Mouse (Mus musculus): Measurements from ENCODE around the gene Shld1. TPM values are rescaled to one million over a fixed set of nuclear protein-coding genes. Genes with fewer than 3 reads are reported as not detected.

The Shld1 gene
- polyA plus RNA-seq, 1 experiment from 2014 or later, result 11.2 TPM

DNA sequence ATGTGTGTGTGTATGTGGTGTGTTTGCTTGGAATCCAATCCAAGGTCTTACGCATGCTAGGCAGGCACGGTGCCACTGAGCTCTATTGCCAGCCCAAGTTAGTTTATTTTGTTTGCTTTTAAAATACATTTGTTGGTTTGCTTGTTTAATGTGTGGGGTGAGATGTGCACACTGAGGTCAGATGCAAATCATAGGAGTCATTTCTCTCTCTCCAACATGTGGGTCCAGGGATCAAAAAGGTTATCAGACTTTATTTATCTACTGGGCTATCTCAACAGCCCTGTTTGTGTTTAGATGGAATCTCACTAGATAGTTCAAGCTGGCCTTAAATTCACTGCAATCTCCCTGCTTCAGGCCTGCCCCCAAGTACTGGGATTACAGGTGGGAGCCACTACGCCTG is 19.6 kb downstream of the Shld1 start:
- WGBS, result 70% methylated on average over 3 of the region's 3 CpGs
- TF ChIP-seq CTCF (IDR thresholded peaks at IDR 0.05; ENCODE audit: low read depth), result no peak
- no peak for ATAC-seq
- Histone ChIP-seq H3K27ac (ENCODE audit: low read depth, low read length) (no peak overlapping the region), H3K4me2 (replicated peaks; ENCODE audit: low read depth) (no peak overlapping the region), H3K9me3 (ENCODE audit: control insufficient read depth) (no peaks in the 10 kb centered on the region), H3K4me1 (replicated peaks; ENCODE audit: control insufficient read depth, insufficient read depth, low read length) (no peaks in the 10 kb centered on the region), H3K27me3 (replicated peaks; ENCODE audit: control insufficient read depth, insufficient read depth, low read length) (no peaks in the 10 kb centered on the region), H3K9ac (ENCODE audit: low read depth, low read length) (no peak overlapping the region), H3K36me3 (ENCODE audit: control insufficient read depth, insufficient read depth) (0 out of 2 replicates have a peak, but pooled peaks cover 5% of the 10 kb centered on the region), H3K4me3 (ENCODE audit: low read depth, low read length) (no peak overlapping the region)

DNA sequence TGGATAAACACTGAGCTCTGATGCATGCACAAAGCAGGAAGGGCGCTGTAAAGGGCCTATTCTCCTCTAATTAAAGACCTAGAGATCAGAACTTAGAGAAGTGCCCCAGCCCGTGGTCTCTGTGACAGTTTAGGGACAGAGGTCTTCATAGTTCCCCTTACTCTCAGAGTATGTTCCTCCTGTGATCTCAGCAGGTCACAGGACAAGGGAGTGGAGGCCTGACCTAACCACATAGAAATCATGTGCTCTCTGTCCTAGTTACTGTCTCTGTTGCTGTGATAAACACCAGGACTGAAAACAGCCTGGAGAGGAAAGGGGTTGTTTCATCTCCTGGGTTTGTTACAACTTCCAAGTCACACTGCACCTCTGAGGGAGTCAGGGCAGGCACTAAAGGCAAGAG is 23.8 kb downstream of the Shld1 start:
- H3K4me1 ChIP-seq (replicated peaks; ENCODE audit: control insufficient read depth, insufficient read depth, low read length), result no peaks in the 10 kb centered on the region
- no peak for ATAC-seq
- H3K4me3 ChIP-seq (ENCODE audit: low read depth, low read length), result no peak overlapping the region
- no peak overlapping the region for H3K27ac ChIP-seq (ENCODE audit: low read depth, low read length)
- TF ChIP-seq CTCF (IDR thresholded peaks at IDR 0.05; ENCODE audit: low read depth), result no peak
- no peak overlapping the region for H3K9ac ChIP-seq (ENCODE audit: low read depth, low read length)
- no peaks in the 10 kb centered on the region for H3K36me3 ChIP-seq (ENCODE audit: control insufficient read depth, insufficient read depth)
- no peaks in the 10 kb centered on the region for H3K9me3 ChIP-seq (ENCODE audit: control insufficient read depth)
- no peaks in the 10 kb centered on the region for H3K27me3 ChIP-seq (replicated peaks; ENCODE audit: control insufficient read depth, insufficient read depth, low read length)
- no peak overlapping the region for H3K4me2 ChIP-seq (replicated peaks; ENCODE audit: low read depth)
- WGBS, result 76% methylated on average over 2 of the region's 2 CpGs

DNA sequence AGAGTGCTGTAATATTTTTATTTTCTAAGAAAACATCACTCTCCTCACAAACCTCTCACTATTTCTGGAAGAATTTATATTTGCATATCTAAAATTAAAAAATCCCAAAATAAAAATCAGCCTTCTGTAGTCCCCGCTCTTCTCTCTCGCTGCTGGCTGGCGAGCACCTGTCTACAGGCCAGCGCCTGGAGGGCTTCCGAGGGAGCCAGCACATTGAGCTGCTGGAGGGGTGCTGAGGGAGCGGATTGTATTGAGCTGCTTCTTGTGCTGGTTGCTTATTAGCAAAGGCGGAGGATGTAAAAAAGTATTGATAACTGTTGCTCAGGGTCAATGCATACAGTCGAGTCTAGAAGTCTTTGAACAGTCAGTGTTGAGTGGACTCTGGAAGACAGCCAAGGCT is 25.3 kb downstream of the Shld1 start:
- Histone ChIP-seq H3K9ac (ENCODE audit: low read depth, low read length) (no peak overlapping the region), H3K4me2 (replicated peaks; ENCODE audit: low read depth) (no peak overlapping the region), H3K27me3 (replicated peaks; ENCODE audit: control insufficient read depth, insufficient read depth, low read length) (no peaks in the 10 kb centered on the region), H3K9me3 (ENCODE audit: control insufficient read depth) (no peaks in the 10 kb centered on the region), H3K36me3 (ENCODE audit: control insufficient read depth, insufficient read depth) (no peaks in the 10 kb centered on the region), H3K27ac (ENCODE audit: low read depth, low read length) (no peak overlapping the region), H3K4me1 (replicated peaks; ENCODE audit: control insufficient read depth, insufficient read depth, low read length) (no peaks in the 10 kb centered on the region), H3K4me3 (ENCODE audit: low read depth, low read length) (no peak overlapping the region)
- TF ChIP-seq CTCF (IDR thresholded peaks at IDR 0.05; ENCODE audit: low read depth), result no peak
- 85% methylated on average over 8 of the region's 8 CpGs for WGBS
- ATAC-seq, result no peak

DNA sequence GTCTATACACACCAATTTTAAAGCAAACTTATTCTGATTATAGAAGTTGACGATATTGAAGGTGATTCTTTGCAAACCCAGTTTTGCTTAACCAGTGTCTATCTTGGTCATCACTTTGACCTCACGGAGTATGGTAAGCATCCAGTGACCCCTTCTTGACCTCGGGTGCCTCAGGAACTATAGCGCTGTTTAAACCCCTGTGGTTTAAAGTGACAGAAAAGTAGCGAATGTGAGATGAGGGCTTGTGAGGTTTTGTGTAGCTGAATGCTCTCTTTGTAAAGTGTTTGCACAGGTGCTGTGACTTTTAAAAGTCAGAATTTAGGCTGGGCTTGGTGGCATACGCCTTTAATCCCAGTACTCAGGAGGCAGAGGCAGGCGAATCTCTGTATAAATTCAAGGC is 27.8 kb downstream of the Shld1 start:
- no peak overlapping the region for H3K4me3 ChIP-seq (ENCODE audit: low read depth, low read length)

DNA sequence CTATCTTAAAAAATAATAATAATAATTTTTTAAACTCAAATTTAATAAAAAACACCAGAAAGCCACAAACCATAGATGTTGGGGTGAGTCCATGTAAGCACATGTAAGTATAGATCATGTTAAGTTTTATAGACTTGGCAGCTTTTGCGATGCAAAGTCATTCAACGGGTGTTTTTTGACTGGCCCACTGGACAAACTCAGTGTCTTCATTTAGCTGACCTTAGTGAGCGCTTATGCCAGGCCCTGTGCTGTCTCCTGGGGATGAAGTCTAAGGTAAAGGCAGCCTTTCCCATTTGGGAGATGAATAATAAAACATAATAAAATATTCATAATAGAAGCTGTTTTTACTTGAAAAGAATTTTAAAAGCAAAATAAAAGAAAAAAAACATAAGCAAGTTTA is 28.2 kb downstream of the Shld1 start:
- H3K9me3 ChIP-seq (ENCODE audit: control insufficient read depth), result no peaks in the 10 kb centered on the region
- 90% methylated on average over 3 of the region's 3 CpGs for WGBS

More for the DNA sequence above, 27.8 kb downstream of the Shld1 start:
- no peak for TF ChIP-seq CTCF (IDR thresholded peaks at IDR 0.05; ENCODE audit: low read depth)
- H3K4me2 ChIP-seq (replicated peaks; ENCODE audit: low read depth), result no peak overlapping the region
- ATAC-seq, result no peak
- no peaks in the 10 kb centered on the region for H3K9me3 ChIP-seq (ENCODE audit: control insufficient read depth)
- no peak overlapping the region for H3K27ac ChIP-seq (ENCODE audit: low read depth, low read length)
- no peaks in the 10 kb centered on the region for H3K4me1 ChIP-seq (replicated peaks; ENCODE audit: control insufficient read depth, insufficient read depth, low read length)
- no peak overlapping the region for H3K9ac ChIP-seq (ENCODE audit: low read depth, low read length)
- no peaks in the 10 kb centered on the region for H3K27me3 ChIP-seq (replicated peaks; ENCODE audit: control insufficient read depth, insufficient read depth, low read length)
- H3K36me3 ChIP-seq (ENCODE audit: control insufficient read depth, insufficient read depth), result no peaks in the 10 kb centered on the region
- 87% methylated on average over 7 of the region's 7 CpGs for WGBS

DNA sequence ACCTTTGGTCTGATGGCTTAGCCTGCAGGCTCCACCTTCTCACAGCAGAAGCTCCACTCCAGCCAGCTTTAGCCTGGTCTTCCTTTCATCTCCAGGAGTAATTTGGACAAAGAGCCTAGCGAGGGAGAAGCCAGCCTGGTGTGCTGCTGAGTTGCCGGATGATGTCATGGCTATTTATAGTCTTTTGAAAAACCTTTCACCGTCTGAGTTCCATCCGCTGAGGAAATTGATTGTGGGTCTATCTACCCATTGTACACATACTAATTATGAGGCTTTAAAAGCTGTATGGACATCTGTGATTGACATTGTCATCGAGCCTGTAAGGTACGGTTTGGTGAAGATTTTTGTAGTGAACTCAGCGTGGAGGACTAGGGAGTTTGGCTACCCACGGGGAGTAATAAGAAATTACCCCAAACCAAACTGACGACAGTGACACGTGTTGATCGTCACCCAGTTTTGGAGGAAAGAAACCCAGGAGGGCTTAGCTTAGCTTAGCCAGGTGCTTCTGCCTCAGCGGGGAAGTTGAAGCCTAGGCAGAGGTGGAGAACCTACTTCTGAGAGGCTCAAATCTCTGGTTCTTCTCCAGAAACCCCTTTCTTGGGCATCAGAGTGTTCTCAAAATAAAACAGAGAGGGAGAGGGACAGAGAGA is 28.8 kb downstream of the Shld1 start:
- ATAC-seq, result no peak
- no peaks in the 10 kb centered on the region for H3K36me3 ChIP-seq (ENCODE audit: control insufficient read depth, insufficient read depth)
- H3K4me2 ChIP-seq (replicated peaks; ENCODE audit: low read depth), result no peak overlapping the region
- WGBS, result 56% methylated on average over 12 of the region's 12 CpGs
- H3K4me1 ChIP-seq (replicated peaks; ENCODE audit: control insufficient read depth, insufficient read depth, low read length), result no peaks in the 10 kb centered on the region
- no peak overlapping the region for H3K4me3 ChIP-seq (ENCODE audit: low read depth, low read length)
- H3K9ac ChIP-seq (ENCODE audit: low read depth, low read length), result no peak overlapping the region
- H3K27ac ChIP-seq (ENCODE audit: low read depth, low read length), result no peak overlapping the region
- no peak for TF ChIP-seq CTCF (IDR thresholded peaks at IDR 0.05; ENCODE audit: low read depth)
- no peaks in the 10 kb centered on the region for H3K9me3 ChIP-seq (ENCODE audit: control insufficient read depth)
- no peaks in the 10 kb centered on the region for H3K27me3 ChIP-seq (replicated peaks; ENCODE audit: control insufficient read depth, insufficient read depth, low read length)

More for the DNA sequence above, 28.2 kb downstream of the Shld1 start:
- Histone ChIP-seq H3K36me3 (ENCODE audit: control insufficient read depth, insufficient read depth) (no peaks in the 10 kb centered on the region), H3K4me3 (ENCODE audit: low read depth, low read length) (no peak overlapping the region), H3K9ac (ENCODE audit: low read depth, low read length) (no peak overlapping the region), H3K4me2 (replicated peaks; ENCODE audit: low read depth) (no peak overlapping the region), H3K4me1 (replicated peaks; ENCODE audit: control insufficient read depth, insufficient read depth, low read length) (no peaks in the 10 kb centered on the region), H3K27me3 (replicated peaks; ENCODE audit: control insufficient read depth, insufficient read depth, low read length) (no peaks in the 10 kb centered on the region), H3K27ac (ENCODE audit: low read depth, low read length) (no peak overlapping the region)
- no peak for ATAC-seq
- no peak for TF ChIP-seq CTCF (IDR thresholded peaks at IDR 0.05; ENCODE audit: low read depth)

DNA sequence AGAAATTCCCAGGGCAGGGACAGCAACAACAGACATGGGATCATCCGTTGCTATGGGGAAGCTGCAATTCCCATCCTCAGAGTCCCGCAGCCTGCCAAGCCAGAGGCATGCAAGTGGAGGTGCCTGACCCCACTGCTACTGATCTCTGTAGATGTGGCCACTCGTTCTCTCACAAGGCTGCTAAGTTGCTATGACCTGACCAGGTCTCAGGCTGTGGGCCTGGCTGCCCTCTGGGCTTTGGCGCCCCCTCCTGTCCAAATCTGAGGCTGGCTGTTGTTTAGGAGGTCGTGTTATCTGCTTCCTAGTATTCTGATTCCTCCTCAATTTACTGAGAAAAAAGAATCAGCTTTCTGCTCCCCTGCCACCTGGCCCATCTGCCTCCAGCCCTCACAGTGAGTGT is 29.4 kb downstream of the Shld1 start:
- no peaks in the 10 kb centered on the region for H3K4me1 ChIP-seq (replicated peaks; ENCODE audit: control insufficient read depth, insufficient read depth, low read length)

More for the DNA sequence above, 29.4 kb downstream of the Shld1 start:
- no peak overlapping the region for H3K27ac ChIP-seq (ENCODE audit: low read depth, low read length)
- no peak for ATAC-seq
- WGBS, result 28% methylated on average over 5 of the region's 5 CpGs
- H3K27me3 ChIP-seq (replicated peaks; ENCODE audit: control insufficient read depth, insufficient read depth, low read length), result no peaks in the 10 kb centered on the region
- no peaks in the 10 kb centered on the region for H3K9me3 ChIP-seq (ENCODE audit: control insufficient read depth)
- peak; percentile 84 for TF ChIP-seq CTCF (IDR thresholded peaks at IDR 0.05; ENCODE audit: low read depth)
- no peak overlapping the region for H3K4me2 ChIP-seq (replicated peaks; ENCODE audit: low read depth)
- no peaks in the 10 kb centered on the region for H3K36me3 ChIP-seq (ENCODE audit: control insufficient read depth, insufficient read depth)
- H3K9ac ChIP-seq (ENCODE audit: low read depth, low read length), result no peak overlapping the region
- H3K4me3 ChIP-seq (ENCODE audit: low read depth, low read length), result no peak overlapping the region
